Mouse (Mus musculus): ENCODE measurements around the gene Igsf6.

- TF ChIP-seq POLR2A (IDR thresholded peaks at IDR 0.05; ENCODE audit: low read depth, low read length) (no peak), CTCF (IDR thresholded peaks at IDR 0.05; ENCODE audit: extremely low read depth, insufficient read depth, insufficient read length, insufficient replicate concordance) (no peak)
Observed at GRCm38 (mm10) chr7:121059477-121060218, 14.7 kb downstream of the Igsf6 start.

All from spleen, adult 2 months (tissue).